Mouse (Mus musculus): ENCODE results near the gene Pcnx2. TPM values are rescaled to one million over a fixed set of nuclear protein-coding genes. Genes with fewer than 3 reads are reported as not detected.
A peak's percentile ranks its signal among the peaks of the same experiment; 100 is the strongest.

The Pcnx2 gene
- total RNA-seq, 2 experiments from 2014 or later, result 80.3 to 83.2 TPM

- intact Hi-C loops (cut with DNase I), result loop anchor here (5.0 kb wide), 1 partner anchor 157 kb away; no protein-coding TSS in a partner anchor
- DNase-seq (ENCODE audit: low spot score in 2 of 2), result no peak
These were observed 168.4 kb downstream of the Pcnx2 start, which contains the start of gene Ntpcr for GRCm38 (mm10) chr8:125729746-125730145. TSS of gene Ntpcr (plus strand) at chr8:125729963.

GRCm38 (mm10) chr8:125727797-125728196 lies 170.3 kb downstream of the Pcnx2 start:
- intact Hi-C loops (cut with DNase I), result no loop called here
- no peak for DNase-seq (ENCODE audit: low spot score in 2 of 2)

GRCm38 (mm10) chr8:125726986-125727385 lies 171.1 kb downstream of the Pcnx2 start:
- intact Hi-C loops (cut with DNase I), result no loop called here
- no peak for DNase-seq (ENCODE audit: low spot score in 2 of 2)

- intact Hi-C loops (cut with DNase I), result no loop called here
- no peak for DNase-seq (ENCODE audit: low spot score in 2 of 2)
These were observed 172.0 kb downstream of the Pcnx2 start for GRCm38 (mm10) chr8:125726143-125726542.

GRCm38 (mm10) chr8:125725037-125725820 lies 172.9 kb downstream of the Pcnx2 start:
- no peak for DNase-seq (ENCODE audit: low spot score in 2 of 2)
- intact Hi-C loops (cut with DNase I), result no loop called here

GRCm38 (mm10) chr8:125723437-125723836 lies 174.7 kb downstream of the Pcnx2 start:
- no peak for DNase-seq (ENCODE audit: low spot score in 2 of 2)
- intact Hi-C loops (cut with DNase I), result no loop called here

GRCm38 (mm10) chr8:125722675-125723074 lies 175.4 kb downstream of the Pcnx2 start:
- DNase-seq (ENCODE audit: low spot score in 2 of 2), result no peak
- intact Hi-C loops (cut with DNase I), result no loop called here

- DNase-seq (ENCODE audit: low spot score in 2 of 2), result no peak
- intact Hi-C loops (cut with DNase I), result no loop called here
These were observed 179.2 kb downstream of the Pcnx2 start for GRCm38 (mm10) chr8:125718914-125719313.

GRCm38 (mm10) chr8:125716613-125717012 lies 181.5 kb downstream of the Pcnx2 start:
- intact Hi-C loops (cut with DNase I), result no loop called here
- DNase-seq (ENCODE audit: low spot score in 2 of 2), result no peak

- intact Hi-C loops (cut with DNase I), result no loop called here
- DNase-seq (ENCODE audit: low spot score in 2 of 2), result no peak
These were observed 181.9 kb downstream of the Pcnx2 start for GRCm38 (mm10) chr8:125716211-125716610.

- no peak for DNase-seq (ENCODE audit: low spot score in 2 of 2)
- intact Hi-C loops (cut with DNase I), result no loop called here
These were observed 186.6 kb downstream of the Pcnx2 start for GRCm38 (mm10) chr8:125711514-125711913.

GRCm38 (mm10) chr8:125709171-125709570 lies 188.9 kb downstream of the Pcnx2 start:
- DNase-seq (ENCODE audit: low spot score in 2 of 2), result no peak
- intact Hi-C loops (cut with DNase I), result no loop called here

- intact Hi-C loops (cut with DNase I), result no loop called here
- DNase-seq (ENCODE audit: low spot score in 2 of 2), result no peak
These were observed 192.3 kb downstream of the Pcnx2 start for GRCm38 (mm10) chr8:125705816-125706215.

- DNase-seq (ENCODE audit: low spot score in 2 of 2), result no peak
- intact Hi-C loops (cut with DNase I), result no loop called here
These were observed 193.7 kb downstream of the Pcnx2 start for GRCm38 (mm10) chr8:125704434-125704833.

- intact Hi-C loops (cut with DNase I), result no loop called here
- DNase-seq (ENCODE audit: low spot score in 2 of 2), result peak in 1 of 2 experiments; percentile 5
These were observed 195.1 kb downstream of the Pcnx2 start for GRCm38 (mm10) chr8:125702868-125703473.

Other genes with a start within 250 kb of the Pcnx2 start
- gene Map10, start 228.5 kb downstream of the Pcnx2 start, total RNA-seq (2021), result 1 to 10 TPM; 4.2 to 5.2 TPM
- gene Ntpcr, start 168.4 kb downstream of the Pcnx2 start, total RNA-seq (2021), result 10 to 100 TPM; 22.0 to 25.2 TPM
- 1 to 10 TPM; 1.5 to 2.2 TPM for gene Map3k21, start 12.1 kb upstream of the Pcnx2 start, total RNA-seq (2021)
- 10 to 100 TPM; 82.4 to 82.7 TPM for gene Kcnk1, start 96.9 kb upstream of the Pcnx2 start, total RNA-seq (2021)

Measured in left cerebral cortex, postnatal 14 days (tissue).